In the genomic region with DNA sequence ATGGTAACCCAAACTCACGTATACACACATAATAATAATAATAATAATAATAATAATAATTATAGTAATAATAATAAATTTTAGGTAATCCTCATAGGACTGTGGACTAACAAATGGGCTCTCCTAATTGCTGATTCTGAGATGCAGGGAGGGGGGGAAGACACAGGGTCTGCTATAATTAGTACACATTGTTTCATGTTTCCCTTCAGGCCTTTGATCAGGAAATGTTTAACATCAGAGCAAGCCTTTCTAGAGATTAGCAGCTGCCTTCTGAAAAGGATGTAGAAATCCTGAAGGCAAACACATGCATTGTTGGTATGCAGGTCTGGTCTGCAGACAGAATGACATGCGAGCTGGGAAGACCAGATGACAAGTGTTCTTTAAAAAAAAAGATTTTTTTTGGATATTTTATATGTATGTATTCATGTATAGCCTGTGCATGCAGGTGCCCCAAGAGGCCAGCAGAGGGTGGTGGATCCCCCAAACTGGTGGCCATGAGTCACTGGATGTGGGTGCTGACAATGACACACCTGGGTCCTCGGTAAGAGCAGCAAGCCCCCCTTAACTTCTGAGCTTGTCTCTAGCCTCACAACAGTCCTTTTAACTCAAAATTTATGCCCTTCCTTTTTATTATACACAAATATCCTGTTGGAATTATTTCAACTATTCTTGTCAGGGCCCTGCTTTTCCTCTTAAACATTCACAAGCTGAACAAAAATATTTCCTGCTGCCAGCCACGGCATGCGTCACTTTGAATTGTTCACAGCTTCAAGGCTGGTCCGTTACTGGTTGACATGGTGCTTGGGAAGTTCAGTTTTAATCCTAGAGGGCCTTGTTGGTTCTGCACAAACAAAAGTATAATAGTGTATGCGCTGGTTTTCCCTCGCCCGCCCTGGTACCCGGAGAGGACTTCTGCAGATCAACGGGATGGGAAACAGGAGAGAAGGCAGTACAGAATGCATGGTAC, we compare ENCODE assay signal across 9 mouse cellular contexts.
A peak's percentile ranks its signal among the peaks of the same experiment; 100 is the strongest.
DNase-seq lines count a peak whose midpoint lies in the region; ATAC-seq and TF ChIP-seq lines count a peak whose summit lies in the region.
"Had no signal": no experiment of that assay in that cellular context is flagged by ENCODE, and none has a peak within 500 bp of the region (broad histone marks: within the 10 kb centered on the region; RNA-seq: fewer than 3 reads in every experiment).

No protein-coding gene starts in this region.

- intact Hi-C loops in left cerebral cortex, postnatal 36 days (cut with DNase I) = no loop called here

- H3K4me3 ChIP-seq in heart, embryonic 13.5 days = no peak overlapping the region
- H3K4me3 ChIP-seq in heart, embryonic 11.5 days (ENCODE audit: low read depth, low read length) = no peak overlapping the region
- no peak overlapping the region for H3K4me3 ChIP-seq in ES-Bruce4 (ENCODE audit: low read depth, low read length)
- H3K4me3 ChIP-seq: liver, embryonic 13.5 days had no signal

- ATAC-seq in heart, embryonic 13.5 days (ENCODE audit: extremely low read depth, insufficient number of reproducible peaks, low FRiP score, low TSS enrichment) = no peak
- ATAC-seq in heart, embryonic 11.5 days (replicated peaks; ENCODE audit: insufficient number of reproducible peaks, low FRiP score, low TSS enrichment) = no peak
- peak; percentile 27 to 53; a peak in 2 of 4 replicates for ATAC-seq in hematopoietic stem cell, adult 5-6 weeks (replicated peaks in 1 of 2; ENCODE audit: insufficient read depth in 1 of 2, low FRiP score in 2 of 2, low TSS enrichment in 1 of 2, low read depth in 1 of 2, poor library complexity in 2 of 2, severe bottlenecking in 2 of 2)

- no peaks in the 10 kb centered on the region for H3K9me3 ChIP-seq in heart, embryonic 13.5 days
- no peaks in the 10 kb centered on the region for H3K9me3 ChIP-seq in heart, embryonic 11.5 days (replicated peaks; ENCODE audit: control insufficient read depth, low read length)
- no peaks in the 10 kb centered on the region for H3K9me3 ChIP-seq in ES-Bruce4 (replicated peaks; ENCODE audit: control insufficient read depth, insufficient read depth, low read length, poor library complexity, severe bottlenecking)
- H3K9me3 ChIP-seq: liver, embryonic 13.5 days had no signal

- no peaks in the 10 kb centered on the region for H3K27me3 ChIP-seq in heart, embryonic 13.5 days (replicated peaks)
- no peaks in the 10 kb centered on the region for H3K27me3 ChIP-seq in heart, embryonic 11.5 days (ENCODE audit: control insufficient read depth, insufficient read depth, low read length)
- no peaks in the 10 kb centered on the region for H3K27me3 ChIP-seq in ES-Bruce4 (ENCODE audit: control insufficient read depth, insufficient read depth, low read length, poor library complexity, severe bottlenecking)
- H3K27me3 ChIP-seq: liver, embryonic 13.5 days had no signal

- peak; percentile 17 for DNase-seq in lung, postnatal 25 days (ENCODE audit: low spot score)
- DNase-seq in testis, postnatal 10 days (ENCODE audit: low spot score) = no peak
- DNase-seq in cerebellum, postnatal 36 days = no peak
- DNase-seq in left cerebral cortex, postnatal 36 days (ENCODE audit: low spot score in 2 of 2) = no peak
- DNase-seq: liver, embryonic 13.5 days had no signal

- WGBS in heart, embryonic 13.5 days = 59% methylated on average over 11 of the region's 11 CpGs
- 67% methylated on average over 11 of the region's 11 CpGs for WGBS in heart, embryonic 11.5 days (ENCODE audit: insufficient replicate concordance)

- H3K36me3 ChIP-seq in heart, embryonic 13.5 days = no peaks in the 10 kb centered on the region
- no peaks in the 10 kb centered on the region for H3K36me3 ChIP-seq in heart, embryonic 11.5 days (ENCODE audit: control insufficient read depth, insufficient read depth, low read length)
- no peaks in the 10 kb centered on the region for H3K36me3 ChIP-seq in ES-Bruce4 (ENCODE audit: control insufficient read depth, insufficient read depth, low read length, poor library complexity, severe bottlenecking)
- H3K36me3 ChIP-seq: liver, embryonic 13.5 days had no signal

- no peak for TF ChIP-seq EP300 in ES-Bruce4 (IDR thresholded peaks at IDR 0.05; ENCODE audit: insufficient read depth, low read depth, low read length)

- no peak overlapping the region for H3K4me2 ChIP-seq in heart, embryonic 13.5 days
- H3K4me2 ChIP-seq in heart, embryonic 11.5 days = no peak overlapping the region
- H3K4me2 ChIP-seq: liver, embryonic 13.5 days had no signal

- peak; percentile 8 for TF ChIP-seq CTCF in ES-Bruce4 (IDR thresholded peaks at IDR 0.05; ENCODE audit: low read depth, low read length)

- peak overlapping the region; percentile 67 for H3K27ac ChIP-seq in heart, embryonic 13.5 days (replicated peaks)
- H3K27ac ChIP-seq in heart, embryonic 11.5 days (ENCODE audit: low read depth, low read length) = no peak overlapping the region
- H3K27ac ChIP-seq in ES-Bruce4 (ENCODE audit: insufficient read depth, low read length) = no peak overlapping the region
- H3K27ac ChIP-seq: liver, embryonic 13.5 days had no signal

- H3K4me1 ChIP-seq in heart, embryonic 13.5 days = peaks cover 31% of the 10 kb centered on the region
- peaks cover 5% of the 10 kb centered on the region for H3K4me1 ChIP-seq in heart, embryonic 11.5 days (ENCODE audit: control insufficient read depth, insufficient read depth, low read length)
- H3K4me1 ChIP-seq in ES-Bruce4 (ENCODE audit: control insufficient read depth, insufficient read depth, low read length) = no peaks in the 10 kb centered on the region
- H3K4me1 ChIP-seq: liver, embryonic 13.5 days had no signal

- H3K9ac ChIP-seq in heart, embryonic 13.5 days = no peak overlapping the region
- no peak overlapping the region for H3K9ac ChIP-seq in heart, embryonic 11.5 days (ENCODE audit: low read depth, low read length)
- H3K9ac ChIP-seq in ES-Bruce4 (ENCODE audit: low read depth, poor library complexity, severe bottlenecking) = no peak overlapping the region
- H3K9ac ChIP-seq: liver, embryonic 13.5 days had no signal

- TF ChIP-seq POLR2A in ES-Bruce4 (IDR thresholded peaks at IDR 0.05; ENCODE audit: insufficient read depth, low read length) = no peak

Comparison
In these comparisons a context has a peak if more than half of its experiments do, and no peak if none do; other contexts are left out.
1. ATAC-seq: peak in hematopoietic stem cell, adult 5-6 weeks (2 of 2); none in heart, embryonic 13.5 days (single experiment) and heart, embryonic 11.5 days (single experiment).